Mouse (Mus musculus) cerebellum, adult (tissue): ENCODE data around the gene Trim56.

Experiments
- ATAC-seq: cut with Nextera tagmentation; 2 replicates; pipeline ENCODE4 v1.9.2; 2017; ENCODE audit warnings: mild to moderate bottlenecking, moderate library complexity, mixed read lengths; ENCODE audit not compliant: insufficient number of reproducible peaks, low FRiP score, low TSS enrichment

The Trim56 gene

DNA sequence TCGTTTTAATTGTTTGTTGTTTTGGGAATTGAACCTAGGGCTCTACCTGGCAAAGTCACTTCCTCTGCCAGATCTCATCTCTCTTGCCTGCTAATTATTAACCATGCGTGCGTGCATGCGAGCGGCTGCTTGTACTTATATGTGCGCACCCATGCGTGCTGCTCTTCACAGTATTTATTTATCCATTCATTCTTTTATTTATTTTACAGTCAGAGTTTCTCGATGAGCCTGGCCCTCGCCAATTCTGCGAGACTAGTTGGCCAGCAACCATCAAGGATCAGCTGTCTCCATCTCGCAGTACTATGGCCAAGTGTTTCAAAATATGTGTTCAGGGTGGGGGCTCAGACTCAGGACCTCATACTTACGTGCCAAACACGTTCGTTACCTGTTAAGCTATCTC is 38.0 kb downstream of the Trim56 start:
- no peak for ATAC-seq

DNA sequence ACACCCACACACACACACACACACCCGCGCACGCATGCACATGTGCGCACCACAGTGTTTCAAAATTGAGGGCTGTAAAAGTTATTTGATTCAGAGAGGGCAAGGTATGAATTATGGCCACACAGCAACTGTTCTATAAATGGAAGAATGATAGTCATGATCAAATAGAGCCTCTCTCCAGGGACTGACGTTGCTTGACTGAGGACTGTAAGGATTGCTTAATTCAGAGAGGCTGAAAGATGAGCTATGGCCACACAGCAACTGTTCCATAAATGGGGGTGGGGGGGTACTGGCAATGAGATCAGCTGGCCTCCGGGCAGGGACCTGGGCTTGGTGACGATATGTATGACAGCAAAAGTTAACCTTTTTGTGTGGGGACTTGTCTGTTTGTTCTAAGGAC is 38.8 kb downstream of the Trim56 start:
- no peak for ATAC-seq

DNA sequence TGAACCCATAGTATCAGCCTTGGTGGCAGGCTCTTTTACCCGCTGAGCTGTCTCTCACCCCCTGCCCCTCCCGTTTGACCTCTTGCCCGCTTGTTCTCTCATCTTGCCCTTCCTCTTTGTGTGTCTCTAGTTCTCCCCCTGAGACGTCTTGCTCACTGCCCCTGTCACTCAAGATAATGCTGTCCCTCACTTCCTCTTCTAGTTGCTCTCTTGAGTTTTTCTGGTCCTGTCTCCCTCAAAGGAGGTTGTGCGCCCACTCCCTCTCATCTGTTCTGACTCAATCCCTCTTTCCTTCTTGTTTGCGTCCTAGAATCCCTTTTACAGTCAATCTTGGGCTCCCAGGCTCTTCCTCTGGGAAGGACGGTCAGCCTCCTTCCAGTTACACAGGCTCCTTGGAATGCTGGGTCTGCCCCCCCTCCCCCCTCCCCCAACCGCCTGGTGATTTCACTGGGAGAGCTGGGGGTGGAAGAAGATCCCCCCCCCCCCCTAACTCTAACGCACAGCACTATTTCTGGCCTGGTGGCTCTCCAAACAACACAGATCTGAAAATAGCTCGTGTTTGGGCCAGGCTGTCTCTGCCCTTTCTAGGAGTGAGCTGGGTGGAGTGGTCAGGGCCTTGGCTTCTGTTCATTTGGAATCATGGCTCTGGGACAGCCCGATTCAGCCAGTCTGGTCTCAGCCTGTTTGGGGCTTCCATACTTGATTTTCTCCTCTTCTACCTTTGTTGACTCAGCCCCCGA is 39.6 kb downstream of the Trim56 start:
- no peak for ATAC-seq

DNA sequence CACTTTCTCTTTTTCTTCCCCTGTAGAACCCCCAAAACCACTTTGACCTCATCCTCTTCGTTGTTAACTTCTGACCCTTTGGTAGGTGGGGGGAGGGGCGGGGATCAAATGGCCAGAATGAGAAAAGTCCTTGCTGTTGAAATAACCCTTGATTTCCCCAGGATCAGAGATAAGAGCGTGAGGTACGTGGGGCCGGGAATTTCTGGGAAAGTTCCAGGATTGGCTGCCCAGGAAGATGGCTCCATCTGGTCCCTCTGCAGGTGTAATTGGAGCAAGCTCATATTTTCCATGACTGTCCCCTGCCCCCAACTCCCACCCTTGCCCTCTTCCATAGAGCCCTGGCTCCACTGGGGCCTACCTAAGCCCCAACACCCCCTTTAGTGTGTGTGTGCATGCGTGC is 40.3 kb downstream of the Trim56 start:
- ATAC-seq, result no peak

DNA sequence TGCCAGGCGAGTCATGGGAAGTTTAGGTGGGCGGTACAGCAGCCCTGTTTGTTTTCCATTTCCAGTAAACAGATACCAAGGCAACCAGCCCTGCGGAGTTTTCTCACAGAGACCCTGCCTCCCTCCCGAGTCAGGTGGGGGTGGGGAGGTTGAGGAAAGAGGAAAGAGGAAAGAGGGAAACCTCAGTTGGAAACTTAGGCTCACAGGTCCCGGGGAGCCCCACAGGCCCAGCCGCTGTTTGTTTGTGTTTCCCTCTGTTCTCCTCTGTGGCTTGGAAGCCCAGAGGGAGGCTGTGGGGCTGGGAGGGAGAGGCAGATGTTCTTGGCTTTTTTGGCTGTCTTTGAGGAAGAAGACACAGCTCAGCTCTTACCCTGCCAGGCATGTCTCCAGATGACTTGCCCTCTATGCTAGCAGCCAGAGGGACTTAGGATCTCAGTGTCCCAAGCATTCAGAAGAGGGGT is 41.8 kb downstream of the Trim56 start:
- ATAC-seq, result no peak

DNA sequence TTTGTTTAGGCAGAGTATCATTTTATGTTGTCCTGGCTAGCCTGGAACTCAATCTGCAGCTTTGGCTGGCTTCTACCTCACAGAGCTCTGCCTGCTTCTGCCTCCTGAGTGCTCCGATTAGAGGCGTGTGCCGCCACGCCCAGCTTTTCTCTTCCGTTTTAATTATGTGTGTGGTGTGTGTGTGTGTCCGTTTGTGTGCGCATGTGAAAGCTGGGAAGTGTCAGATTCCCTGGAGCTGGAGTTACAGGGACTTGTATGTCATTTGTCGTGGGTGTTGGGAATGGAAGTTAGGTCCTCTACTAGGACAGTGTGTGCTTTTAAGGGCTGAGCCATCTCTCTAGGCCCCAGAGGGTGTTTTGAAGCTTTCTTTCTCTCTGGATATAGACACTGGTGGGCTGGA is 42.9 kb downstream of the Trim56 start:
- no peak for ATAC-seq

DNA sequence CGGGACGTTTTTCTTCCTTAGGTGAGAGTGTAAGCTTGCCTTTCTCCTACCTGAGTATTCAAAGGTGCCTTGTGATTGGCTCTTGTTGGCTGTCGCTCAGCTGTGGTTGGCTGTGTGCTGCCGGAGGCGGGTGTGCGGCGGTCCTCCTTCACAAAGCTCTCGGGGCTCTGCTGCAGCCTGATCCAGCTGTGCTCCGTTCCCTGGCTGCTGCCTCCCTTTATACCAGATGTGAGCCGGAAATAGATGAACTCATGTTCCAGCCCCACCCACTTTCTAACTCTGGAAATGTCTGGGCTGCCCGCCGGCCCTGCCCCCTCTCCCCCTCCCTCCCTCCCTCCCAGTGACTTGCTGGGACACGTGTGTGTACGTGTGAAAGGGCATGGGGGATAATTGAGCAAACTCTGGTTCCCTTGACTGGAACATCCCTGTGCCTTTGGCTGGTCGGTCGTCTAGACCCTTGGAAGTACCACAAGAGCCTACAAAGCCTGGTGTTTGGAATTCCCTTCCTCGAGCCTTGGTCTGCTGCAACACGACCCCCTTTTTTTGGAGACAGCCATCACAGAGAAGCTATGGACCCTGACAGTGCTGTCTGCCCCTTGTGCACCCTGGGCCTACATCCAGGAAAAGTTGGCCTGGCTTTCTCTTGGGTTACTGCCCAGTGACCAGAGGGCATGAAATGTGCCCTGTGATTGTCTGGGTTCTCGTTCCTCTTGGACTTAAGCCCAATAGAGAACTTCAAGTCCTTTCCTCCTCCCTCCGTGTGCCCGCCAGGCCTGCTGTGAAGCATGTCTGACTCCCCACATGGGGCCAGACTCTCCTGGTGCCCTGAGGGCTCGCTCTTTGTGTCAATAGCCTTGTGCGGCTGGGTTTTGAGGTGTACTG is 43.7 kb downstream of the Trim56 start, which contains the start of gene Serpine1:
TSS of gene Serpine1 (minus strand) at position 190 of the 882 bp plus-strand sequence.
- ATAC-seq, result no peak

DNA sequence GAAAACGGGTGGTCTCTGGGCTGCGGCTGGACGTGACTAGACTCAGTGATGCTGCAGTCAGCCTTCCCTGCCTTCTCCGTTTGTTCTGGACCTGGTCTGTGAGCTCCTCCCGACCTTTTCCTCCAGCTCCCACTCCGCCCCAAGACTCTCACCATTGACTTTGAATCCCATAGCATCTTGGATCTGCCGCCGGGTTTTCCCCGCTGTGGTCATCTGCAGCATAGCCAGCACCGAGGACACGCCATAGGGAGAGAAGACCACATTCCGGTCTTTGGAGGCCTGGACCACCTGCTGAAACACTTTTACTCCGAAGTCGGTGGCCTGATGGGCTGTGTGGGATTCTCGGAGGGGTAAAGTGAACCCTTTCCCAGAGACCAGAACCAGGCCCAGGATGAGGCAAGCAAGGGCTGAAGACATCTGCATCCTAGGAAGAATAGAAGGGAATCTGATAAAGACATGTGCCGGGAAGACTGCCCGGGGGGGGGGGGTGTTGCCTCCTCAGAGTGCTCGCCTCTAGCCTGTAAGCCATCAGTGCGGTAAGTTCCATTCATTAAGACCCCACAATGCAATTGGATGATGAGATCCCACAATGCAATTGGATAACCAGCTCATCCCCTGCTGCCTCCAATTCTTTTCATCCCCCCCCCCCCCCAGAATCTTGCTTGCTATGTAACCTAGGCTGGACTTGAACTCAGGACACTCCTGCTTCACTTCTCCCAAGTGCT is 45.0 kb downstream of the Trim56 start:
- ATAC-seq, result no peak

DNA sequence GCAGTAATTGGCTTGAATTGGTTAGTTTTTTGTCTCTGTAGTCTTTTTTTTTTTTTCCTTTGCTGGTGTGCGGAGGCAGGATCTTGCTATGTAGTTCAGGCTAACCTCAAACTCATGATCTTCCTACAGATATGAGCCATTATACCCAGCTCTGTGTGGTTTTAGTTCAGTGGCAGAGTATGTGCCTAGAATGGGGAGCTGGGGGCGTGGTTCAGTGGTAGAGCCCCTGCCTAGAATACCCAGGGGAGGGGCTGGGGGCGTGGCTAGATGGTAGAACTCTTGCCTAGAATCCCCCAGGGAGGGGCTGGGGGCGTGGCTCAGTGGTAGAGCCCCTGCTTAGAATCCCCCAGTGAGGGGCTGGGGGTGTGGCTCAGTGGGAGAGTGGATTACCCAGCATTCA is 47.3 kb downstream of the Trim56 start:
- no peak for ATAC-seq

DNA sequence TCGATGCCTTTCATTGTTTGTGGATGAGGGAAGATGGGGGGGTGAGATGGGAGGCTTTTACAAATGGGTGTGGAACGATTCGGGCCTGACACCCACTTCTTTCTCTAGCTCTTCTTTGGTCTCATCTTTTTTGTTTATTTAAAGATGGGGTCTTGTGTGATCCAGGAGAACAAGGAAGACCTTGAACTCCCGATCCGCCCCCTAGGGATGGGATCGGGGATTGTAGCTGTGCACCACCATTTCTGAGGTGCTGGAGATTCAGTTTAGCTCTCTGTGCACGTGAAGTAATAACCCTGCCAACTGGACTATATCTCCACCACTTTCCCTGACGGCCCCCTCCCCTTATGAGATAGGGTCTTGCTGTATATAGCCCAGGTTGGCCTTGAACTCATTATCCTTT is 50.1 kb downstream of the Trim56 start:
- no peak for ATAC-seq

DNA sequence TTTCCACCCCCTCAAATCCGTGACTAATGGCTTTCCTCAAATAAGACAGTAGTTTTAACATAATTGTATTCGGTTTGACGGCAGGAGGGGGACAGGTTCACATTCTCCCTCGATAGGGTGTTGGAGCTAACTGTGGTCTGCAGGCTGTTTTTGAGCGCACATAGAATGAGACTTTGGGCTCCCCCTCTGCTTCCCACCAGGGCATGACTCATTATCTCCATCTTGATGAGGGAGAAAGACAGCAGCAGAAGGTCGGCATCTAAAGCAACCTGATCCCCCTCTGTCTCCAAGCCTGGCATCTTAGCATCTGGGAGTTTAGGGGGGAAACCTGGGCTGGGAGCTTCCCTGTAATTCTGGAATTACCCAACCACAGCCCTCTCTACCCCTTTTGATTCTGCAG is 50.6 kb downstream of the Trim56 start:
- ATAC-seq, result no peak

DNA sequence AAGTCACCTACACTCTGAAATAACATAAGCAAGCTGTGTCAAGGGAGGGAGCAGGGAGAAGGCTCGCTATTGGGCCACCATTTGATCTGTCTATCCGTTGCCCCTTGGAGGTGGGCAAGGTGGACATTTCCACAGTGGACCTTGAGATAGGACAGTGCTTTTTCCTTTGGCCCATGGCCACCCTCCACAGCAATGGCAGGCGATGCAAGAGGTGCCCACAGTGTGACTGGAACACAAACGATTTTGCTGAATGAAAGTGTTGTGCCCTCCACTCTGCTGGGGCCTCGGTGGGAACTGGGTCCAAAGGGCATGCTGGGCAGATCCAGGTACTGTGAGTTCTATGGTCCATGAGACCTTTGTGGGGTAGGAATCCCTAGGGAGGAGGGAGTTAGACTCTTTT is 53.4 kb downstream of the Trim56 start:
- ATAC-seq, result no peak

DNA sequence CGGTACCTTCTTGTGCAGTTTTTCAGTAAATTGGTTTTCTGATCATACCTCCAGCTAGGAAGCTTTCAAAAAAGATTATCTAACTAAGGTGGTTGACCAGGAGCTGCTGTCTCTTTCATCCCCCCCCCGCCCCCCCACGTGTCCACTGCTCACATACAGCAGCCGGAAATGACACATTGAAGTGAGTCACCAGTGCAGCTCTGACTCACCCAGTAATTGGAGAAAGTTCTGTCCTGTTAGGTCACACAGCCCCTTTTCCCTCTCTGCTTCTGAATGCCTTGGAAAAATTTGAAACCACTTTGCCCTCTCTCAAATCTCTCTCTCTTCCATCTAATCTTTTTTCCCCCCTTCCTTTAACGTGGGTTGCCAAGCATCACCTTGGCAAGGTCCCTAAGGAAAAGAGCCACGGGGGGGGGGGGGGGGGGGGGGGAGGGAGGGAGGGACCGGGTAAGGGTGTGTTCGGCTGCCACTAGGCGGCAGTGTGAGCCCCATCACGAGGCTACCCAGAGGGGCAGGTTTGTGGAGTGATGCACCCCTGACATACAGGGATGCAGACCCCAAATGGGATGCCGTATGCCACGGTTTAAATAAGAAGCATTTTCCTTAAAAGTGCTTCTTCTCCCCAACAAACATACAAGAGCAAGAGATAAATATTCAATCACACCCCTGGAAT is 54.1 kb downstream of the Trim56 start:
- no peak; the same call in 1 of the 2 replicates for ATAC-seq
